Mouse (Mus musculus) MEL (cell line): ENCODE measurements around the gene Tyw5.

ENCODE experiments used
- CTCF ChIP-seq, 3 experiments: IDR thresholded peaks in 2 of 3; conservative IDR thresholded peaks in 1 of 3; 2 replicates each; pipeline ENCODE4 v1.5.1; 2011 to 2012; ENCODE audit warnings: low read length in 3 of 3, low read depth in 2 of 3, mild to moderate bottlenecking in 2 of 3, improper control_type of control experiment in 1 of 3, inconsistent platforms in 1 of 3, mixed read lengths in 1 of 3, moderate library complexity in 1 of 3; ENCODE audit not compliant: control insufficient read depth in 1 of 3, insufficient read depth in 1 of 3, poor library complexity in 1 of 3, severe bottlenecking in 1 of 3
- ETS1 ChIP-seq: IDR thresholded peaks from 2 replicates; pipeline ENCODE4 v1.6.1; 2012; ENCODE audit warnings: low read depth, mild to moderate bottlenecking, inconsistent platforms, low read length, improper control_type of control experiment, moderate library complexity
- MAX ChIP-seq: IDR thresholded peaks from 2 replicates; pipeline ENCODE4 v1.6.1; 2011; ENCODE audit warnings: low read length, improper control_type of control experiment
- POLR2A ChIP-seq, 2 experiments: IDR thresholded peaks; 2 replicates each; pipeline ENCODE4 v1.6.1; 2011 to 2012; ENCODE audit warnings: low read length in 2 of 2, mild to moderate bottlenecking in 2 of 2, control low read depth in 1 of 2, improper control_type of control experiment in 1 of 2, low read depth in 1 of 2, moderate library complexity in 1 of 2; ENCODE audit not compliant: control insufficient read depth in 1 of 2, insufficient read depth in 1 of 2, poor library complexity in 1 of 2
- RCOR1 ChIP-seq: IDR thresholded peaks from 2 replicates; pipeline ENCODE4 v1.6.1; 2012; ENCODE audit warnings: low read depth, mild to moderate bottlenecking, inconsistent platforms, low read length, improper control_type of control experiment
- TBP ChIP-seq: IDR thresholded peaks from 2 replicates; pipeline ENCODE4 v1.8.0; 2011; ENCODE audit warnings: low read depth, low read length, improper control_type of control experiment

DNA sequence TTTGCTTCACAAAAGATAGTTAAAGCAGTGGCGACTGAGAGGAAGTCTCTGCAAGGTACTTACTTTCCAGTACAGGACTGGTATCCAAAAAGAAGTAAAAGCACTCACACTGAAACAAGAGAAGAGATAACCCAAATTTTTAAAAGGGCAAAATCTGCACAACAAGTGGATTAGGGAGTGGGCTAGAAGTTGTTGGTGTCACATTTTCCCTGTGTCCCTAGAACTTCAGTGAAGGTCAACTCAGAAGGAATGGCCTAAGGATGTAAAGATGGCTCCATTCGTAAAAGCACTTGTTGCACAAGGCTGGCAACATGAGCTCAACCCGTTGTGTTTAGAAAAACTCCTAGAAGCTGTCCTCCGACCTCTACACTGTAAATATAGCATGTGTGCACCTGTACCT lies 37.8 kb downstream of the Tyw5 start:
- TF ChIP-seq POLR2A (IDR thresholded peaks at IDR 0.05; ENCODE audit: control insufficient read depth in 1 of 2, insufficient read depth in 1 of 2, low read depth in 1 of 2, low read length in 2 of 2, poor library complexity in 1 of 2) (no peak), MAX (no peak), TBP (no peak), ETS1 (no peak), RCOR1 (no peak), CTCF (IDR thresholded peaks at IDR 0.05 in 2 of 3, conservative IDR thresholded peaks at IDR 0.05 in 1 of 3; ENCODE audit: control insufficient read depth in 1 of 3, insufficient read depth in 1 of 3, low read depth in 2 of 3, low read length in 3 of 3, poor library complexity in 1 of 3, severe bottlenecking in 1 of 3) (no peak)
